Mouse (Mus musculus): ENCODE data around the gene Plekhg5. TPM values are rescaled to one million over a fixed set of nuclear protein-coding genes. Genes with fewer than 3 reads are reported as not detected.
"Not testable (repeated sequence)": the region's sequence is repeated elsewhere in the genome, so short reads cannot be mapped to it uniquely, and the experiment has no call there.

Gene Plekhg5
- 3.6 and 5.5 TPM in 2 replicates for polyA plus RNA-seq (2012; ENCODE audit: insufficient read depth, low replicate concordance)

- Histone ChIP-seq H3K27me3 (replicated peaks) (peaks cover 48% of the 10 kb centered on the region), H3K9me3 (peaks cover 5% of the 10 kb centered on the region), H3K4me1 (peaks cover 55% of the 10 kb centered on the region), H3K4me3 (replicated peaks) (peak within 1 kb of the TSS; percentile 78), H3K36me3 (replicated peaks; ENCODE audit: low read length) (no peaks in the 10 kb centered on the region)
- no peak for TF ChIP-seq GATA1 (IDR thresholded peaks at IDR 0.05; ENCODE audit: borderline replicate concordance, low read length)
- no peak for TF ChIP-seq FLI1 (IDR thresholded peaks at IDR 0.05; ENCODE audit: low read length)
Measured at GRCm38 (mm10) chr4:152072121-152072601, at the start of gene Plekhg5. TSS of gene Plekhg5 (plus strand) at chr4:152072498.

DNA sequence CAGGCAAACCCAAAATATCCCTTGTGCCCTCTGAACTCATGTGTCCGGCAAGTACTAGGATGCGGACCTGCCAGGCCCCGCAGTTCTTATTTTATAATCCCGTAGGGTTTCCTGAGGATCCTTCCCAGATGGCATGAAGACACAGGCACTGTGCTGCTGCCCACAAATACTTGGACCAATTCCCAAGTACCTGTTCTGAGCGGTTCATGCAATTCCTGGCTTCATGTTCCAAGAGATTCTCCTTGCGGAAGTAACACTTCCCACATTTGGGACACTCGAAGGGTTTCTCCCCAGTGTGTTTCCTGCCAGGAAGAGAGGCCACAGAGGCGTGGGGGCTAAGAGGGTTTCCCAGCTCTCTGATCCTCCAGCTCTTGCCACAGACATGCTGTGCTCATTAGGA, 49.8 kb upstream of the Plekhg5 start:
- peaks cover 75% of the 10 kb centered on the region for H3K4me1 ChIP-seq
- H3K4me3 ChIP-seq (replicated peaks): no peak overlapping the region
- TF ChIP-seq GATA1 (IDR thresholded peaks at IDR 0.05; ENCODE audit: borderline replicate concordance, low read length): no peak
- no peak for TF ChIP-seq FLI1 (IDR thresholded peaks at IDR 0.05; ENCODE audit: low read length)
- no peaks in the 10 kb centered on the region for H3K9me3 ChIP-seq
- H3K27me3 ChIP-seq (replicated peaks): no peaks in the 10 kb centered on the region
- H3K36me3 ChIP-seq (replicated peaks; ENCODE audit: low read length): peaks cover 88% of the 10 kb centered on the region

DNA sequence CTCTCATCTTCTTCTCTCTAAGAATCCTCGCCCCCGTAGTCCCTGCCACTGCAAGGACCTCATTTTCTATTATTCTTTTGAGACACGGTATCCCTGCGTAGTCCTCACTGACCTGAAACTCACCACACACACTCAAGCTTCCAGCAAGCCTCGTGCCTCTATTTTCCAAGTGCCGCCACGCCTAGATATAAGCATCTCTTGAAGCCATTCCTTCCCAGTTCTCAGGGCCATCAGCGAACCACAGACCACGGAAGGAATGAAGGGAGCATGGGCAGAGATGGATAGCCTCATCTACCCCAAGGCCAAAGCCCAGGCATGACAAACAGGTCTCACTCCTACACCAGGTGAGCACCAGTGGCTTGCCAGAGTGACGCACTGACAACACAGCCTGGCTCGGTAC, 47.8 kb upstream of the Plekhg5 start:
- Histone ChIP-seq H3K9me3 (no peaks in the 10 kb centered on the region), H3K27me3 (replicated peaks) (no peaks in the 10 kb centered on the region), H3K4me1 (peaks cover 76% of the 10 kb centered on the region), H3K4me3 (replicated peaks) (peak overlapping the region; percentile 2), H3K36me3 (replicated peaks; ENCODE audit: low read length) (peaks cover 68% of the 10 kb centered on the region)
- no peak for TF ChIP-seq GATA1 (IDR thresholded peaks at IDR 0.05; ENCODE audit: borderline replicate concordance, low read length)
- no peak for TF ChIP-seq FLI1 (IDR thresholded peaks at IDR 0.05; ENCODE audit: low read length)

DNA sequence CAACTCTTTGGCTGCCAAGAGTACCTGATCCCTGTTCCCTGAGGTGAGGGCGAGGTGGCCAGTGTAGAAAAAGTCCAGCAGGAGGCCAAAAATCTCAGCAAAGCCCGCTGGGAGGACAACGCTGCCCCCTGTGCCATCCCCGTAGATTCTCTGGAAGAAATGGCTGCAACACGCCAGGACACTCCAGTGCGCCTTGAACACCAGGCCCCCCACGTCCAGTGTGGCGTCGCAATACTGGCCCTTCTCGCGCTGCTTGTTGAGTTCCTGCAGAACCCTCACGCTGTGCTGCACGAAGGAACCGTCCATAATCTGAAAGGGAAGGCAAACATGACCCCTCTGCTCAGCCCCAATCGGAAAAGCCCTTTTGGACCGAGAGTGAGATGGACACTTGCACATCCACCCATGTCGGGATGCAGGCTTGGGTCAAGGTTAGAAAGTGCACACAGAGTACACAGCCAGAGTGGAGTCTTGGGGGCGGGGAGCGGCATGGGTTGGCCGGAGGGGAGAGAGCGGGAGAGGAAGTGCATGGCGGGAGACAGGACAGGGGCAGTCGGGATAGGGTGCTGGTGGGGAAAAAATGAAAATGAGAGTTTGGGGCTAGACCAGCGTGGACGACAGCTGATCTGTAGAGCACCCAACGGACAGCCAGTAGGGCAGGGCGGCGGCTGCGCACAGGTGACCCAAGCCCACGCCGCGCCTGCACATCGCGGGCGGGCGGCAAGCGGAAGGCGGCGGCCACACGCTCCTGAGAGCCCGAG, 45.4 kb upstream of the Plekhg5 start:
- peak overlapping the region; percentile 98 for H3K4me3 ChIP-seq (replicated peaks)
- peaks cover 2% of the 10 kb centered on the region for H3K27me3 ChIP-seq (replicated peaks)
- TF ChIP-seq FLI1 (IDR thresholded peaks at IDR 0.05; ENCODE audit: low read length) (no peak), GATA1 (IDR thresholded peaks at IDR 0.05; ENCODE audit: borderline replicate concordance, low read length) (no peak)
- H3K9me3 ChIP-seq: no peaks in the 10 kb centered on the region
- H3K4me1 ChIP-seq: peaks cover 69% of the 10 kb centered on the region
- H3K36me3 ChIP-seq (replicated peaks; ENCODE audit: low read length): peaks cover 57% of the 10 kb centered on the region

DNA sequence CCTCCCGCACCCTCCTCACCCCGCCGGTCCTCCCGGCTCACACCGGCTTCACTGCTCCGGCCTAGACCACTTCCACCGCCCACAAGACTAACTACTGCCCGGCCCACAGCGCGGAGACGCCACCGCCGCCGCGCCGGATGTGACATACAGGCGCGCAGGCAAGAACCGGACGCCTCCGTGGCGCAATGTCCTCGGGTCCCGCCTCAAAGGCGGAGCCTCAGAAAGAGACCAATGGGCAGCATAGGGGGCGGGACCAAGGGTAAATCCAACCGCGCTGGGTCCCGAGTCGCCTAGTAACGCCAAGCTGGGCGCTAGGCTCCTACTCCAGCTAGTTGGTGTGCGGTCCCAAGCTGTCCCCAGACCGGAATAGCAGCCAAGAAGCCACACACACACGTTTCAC, 44.8 kb upstream of the Plekhg5 start, which contains the start of gene Zbtb48:
Gene Zbtb48 (minus strand): TSS at position 148 of the 400 bp plus-strand sequence.
- peaks cover 65% of the 10 kb centered on the region for H3K4me1 ChIP-seq
- H3K36me3 ChIP-seq (replicated peaks; ENCODE audit: low read length): peaks cover 57% of the 10 kb centered on the region
- TF ChIP-seq GATA1 (IDR thresholded peaks at IDR 0.05; ENCODE audit: borderline replicate concordance, low read length) (no peak), FLI1 (IDR thresholded peaks at IDR 0.05; ENCODE audit: low read length) (no peak)
- peak within 1 kb of the TSS; percentile 98 for H3K4me3 ChIP-seq (replicated peaks)
- no peaks in the 10 kb centered on the region for H3K9me3 ChIP-seq
- H3K27me3 ChIP-seq (replicated peaks): peaks cover 6% of the 10 kb centered on the region

DNA sequence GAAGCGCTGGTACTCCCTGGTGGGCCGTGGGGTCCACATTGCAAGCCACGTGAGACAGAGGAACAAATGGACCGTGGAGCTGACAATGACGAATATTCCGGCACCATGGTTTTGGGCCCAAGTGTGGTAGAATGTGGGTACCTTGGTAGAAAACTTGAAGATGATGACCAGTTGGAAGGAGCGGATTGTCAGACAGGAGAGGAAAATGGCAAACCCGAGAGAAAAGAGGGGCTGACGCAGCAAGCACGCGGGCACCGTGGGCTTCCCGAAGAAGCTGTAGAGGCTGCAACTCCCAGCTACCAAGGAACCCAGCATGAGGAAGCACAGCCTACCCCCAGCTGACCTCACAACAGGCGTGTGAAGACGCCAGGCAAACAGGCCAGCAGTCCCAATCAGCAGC, 43.8 kb upstream of the Plekhg5 start:
- H3K4me3 ChIP-seq (replicated peaks): peak overlapping the region; percentile 98
- TF ChIP-seq FLI1 (IDR thresholded peaks at IDR 0.05; ENCODE audit: low read length): no peak
- TF ChIP-seq GATA1 (IDR thresholded peaks at IDR 0.05; ENCODE audit: borderline replicate concordance, low read length): no peak
- H3K4me1 ChIP-seq: peaks cover 56% of the 10 kb centered on the region
- peaks cover 7% of the 10 kb centered on the region for H3K27me3 ChIP-seq (replicated peaks)
- H3K36me3 ChIP-seq (replicated peaks; ENCODE audit: low read length): peaks cover 51% of the 10 kb centered on the region
- no peaks in the 10 kb centered on the region for H3K9me3 ChIP-seq

GRCm38 (mm10) chr4:152029087-152029486, 43.2 kb upstream of the Plekhg5 start:
- Histone ChIP-seq H3K4me3 (replicated peaks) (no peak overlapping the region), H3K9me3 (no peaks in the 10 kb centered on the region), H3K36me3 (replicated peaks; ENCODE audit: low read length) (peaks cover 49% of the 10 kb centered on the region), H3K4me1 (peaks cover 57% of the 10 kb centered on the region), H3K27me3 (replicated peaks) (peaks cover 7% of the 10 kb centered on the region)
- TF ChIP-seq GATA1 (IDR thresholded peaks at IDR 0.05; ENCODE audit: borderline replicate concordance, low read length) (no peak), FLI1 (IDR thresholded peaks at IDR 0.05; ENCODE audit: low read length) (no peak)

GRCm38 (mm10) chr4:152029997-152030396, 42.3 kb upstream of the Plekhg5 start:
- peaks cover 40% of the 10 kb centered on the region for H3K36me3 ChIP-seq (replicated peaks; ENCODE audit: low read length)
- peaks cover 57% of the 10 kb centered on the region for H3K4me1 ChIP-seq
- TF ChIP-seq GATA1 (IDR thresholded peaks at IDR 0.05; ENCODE audit: borderline replicate concordance, low read length) (no peak), FLI1 (IDR thresholded peaks at IDR 0.05; ENCODE audit: low read length) (no peak)

GRCm38 (mm10) chr4:152032922-152033321, 39.4 kb upstream of the Plekhg5 start:
- H3K4me3 ChIP-seq (replicated peaks): no peak overlapping the region
- H3K9me3 ChIP-seq: no peaks in the 10 kb centered on the region
- H3K36me3 ChIP-seq (replicated peaks; ENCODE audit: low read length): peaks cover 27% of the 10 kb centered on the region
- peaks cover 40% of the 10 kb centered on the region for H3K4me1 ChIP-seq
- no peak for TF ChIP-seq FLI1 (IDR thresholded peaks at IDR 0.05; ENCODE audit: low read length)
- no peak for TF ChIP-seq GATA1 (IDR thresholded peaks at IDR 0.05; ENCODE audit: borderline replicate concordance, low read length)
- H3K27me3 ChIP-seq (replicated peaks): peaks cover 7% of the 10 kb centered on the region

More at GRCm38 (mm10) chr4:152029997-152030396, 42.3 kb upstream of the Plekhg5 start:
- Histone ChIP-seq H3K4me3 (replicated peaks) (no peak overlapping the region), H3K27me3 (replicated peaks) (peaks cover 7% of the 10 kb centered on the region), H3K9me3 (no peaks in the 10 kb centered on the region)

DNA sequence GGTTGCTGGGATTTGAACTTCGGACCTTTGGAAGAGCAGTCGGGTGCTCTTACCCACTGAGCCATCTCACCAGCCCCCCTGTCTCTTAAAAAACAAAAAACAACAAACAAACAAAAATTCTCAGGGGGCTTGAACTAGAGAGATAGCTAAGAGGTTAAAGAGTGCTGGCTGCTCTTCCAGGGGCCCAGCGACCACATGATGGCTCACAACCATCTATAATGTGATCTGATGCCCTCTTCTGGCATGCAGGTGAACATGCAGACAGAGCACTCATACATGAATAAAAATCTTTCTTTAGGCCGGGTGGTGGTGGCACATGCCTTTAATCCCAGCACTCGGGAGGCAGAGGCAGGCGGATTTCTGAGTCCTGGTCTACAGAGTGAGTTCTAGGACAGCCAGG, 35.8 kb upstream of the Plekhg5 start:
- Histone ChIP-seq H3K36me3 (replicated peaks; ENCODE audit: low read length) (peaks cover 24% of the 10 kb centered on the region), H3K4me1 (peaks cover 54% of the 10 kb centered on the region)
- not testable (repeated sequence) for H3K9me3 ChIP-seq; H3K27me3 ChIP-seq (replicated peaks); H3K4me3 ChIP-seq (replicated peaks)
